Mouse (Mus musculus) kidney, embryonic 16.5 days (tissue): ENCODE data around the gene Spata25. TPM values are rescaled to one million over a fixed set of nuclear protein-coding genes. Genes with fewer than 3 reads are reported as not detected.
A peak's percentile ranks its signal among the peaks of the same experiment; 100 is the strongest.

Experiments used
- ATAC-seq: fragments of 200-750 bp; cut with Nextera tagmentation; 2 replicates; pipeline ENCODE4 v1.8.0; 2017; ENCODE audit warnings: moderate TSS enrichment; ENCODE audit not compliant: low FRiP score, low TSS enrichment
- H3K27ac ChIP-seq: fragments of 300-500 bp; sonication (generic); 2 replicates; pipeline ENCODE4 v1.5.1; 2014; ENCODE audit warnings: low read length
- H3K27me3 ChIP-seq: fragments of 300-500 bp; sonication (generic); 2 replicates; pipeline ENCODE4 v1.6.1; 2014; ENCODE audit warnings: low read length, control low read depth, mixed read lengths; ENCODE audit not compliant: insufficient read depth
- H3K36me3 ChIP-seq: fragments of 300-500 bp; sonication (generic); 2 replicates; pipeline ENCODE4 v1.6.1; 2014; ENCODE audit warnings: low read length, control low read depth, mixed read lengths; ENCODE audit not compliant: insufficient read depth
- H3K4me1 ChIP-seq: fragments of 300-500 bp; sonication (generic); 2 replicates; pipeline ENCODE4 v1.6.1; 2014; ENCODE audit warnings: low read length, control low read depth, mixed read lengths; ENCODE audit not compliant: insufficient read depth
- H3K4me2 ChIP-seq: fragments of 300-500 bp; sonication (generic); replicated peaks from 2 replicates; pipeline ENCODE4 v1.6.1; 2014; ENCODE audit warnings: low read depth, low read length
- H3K4me3 ChIP-seq: fragments of 300-500 bp; sonication (generic); 2 replicates; pipeline ENCODE4 v1.5.1; 2014; ENCODE audit warnings: mild to moderate bottlenecking, low read length
- H3K9ac ChIP-seq: fragments of 300-500 bp; sonication (generic); replicated peaks from 2 replicates; pipeline ENCODE4 v1.6.1; 2014; ENCODE audit warnings: low read length
- H3K9me3 ChIP-seq: fragments of 300-500 bp; sonication (generic); 2 replicates; pipeline ENCODE4 v1.6.1; 2016; ENCODE audit warnings: low read length, control low read depth
- WGBS: fragments of 180-500 bp; shearing (Covaris S2); extraction: QIAGEN DNeasy Blood & Tissue Kit; methylation state at CpG from one replicate; pipeline ENCODE4 v1.1.7; 2014; 5-methylcytosine and 5-hydroxymethylcytosine counted together
- polyA plus RNA-seq: library from polyadenylated mRNA; unstranded; fragments of >200 nt; fragmentation: Nextera tagmentation; extraction: Ambion mirVana; gene quantifications from 2 replicates; pipeline ENCODE4 v1.2.1, GENCODE M21; 2015

Gene Spata25
- polyA plus RNA-seq, 1 experiment from 2014 or later: not detected

GRCm38 (mm10) chr2:164787032-164787431 lies 41.3 kb downstream of the Spata25 start:
- H3K27ac ChIP-seq: no peak overlapping the region
- H3K4me3 ChIP-seq: peak overlapping the region; percentile 69
- H3K27me3 ChIP-seq: no peaks in the 10 kb centered on the region
- H3K9me3 ChIP-seq: no peaks in the 10 kb centered on the region
- ATAC-seq: no peak
- WGBS: 85% methylated on average over 3 of the region's 3 CpGs
- H3K9ac ChIP-seq: peak overlapping the region; percentile 85
- peaks cover 12% of the 10 kb centered on the region; the same call in 1 of the 2 replicates for H3K36me3 ChIP-seq
- peaks cover 25% of the 10 kb centered on the region for H3K4me1 ChIP-seq
- peak overlapping the region; percentile 88 for H3K4me2 ChIP-seq

GRCm38 (mm10) chr2:164786388-164786885 lies 41.9 kb downstream of the Spata25 start:
- Histone ChIP-seq H3K4me1 (peaks cover 25% of the 10 kb centered on the region), H3K27me3 (no peaks in the 10 kb centered on the region), H3K9me3 (no peaks in the 10 kb centered on the region), H3K27ac (peak overlapping the region; percentile 91; the same call in 1 of the 2 replicates), H3K4me3 (peak overlapping the region; percentile 69), H3K36me3 (peaks cover 6% of the 10 kb centered on the region; the same call in 1 of the 2 replicates), H3K9ac (peak overlapping the region; percentile 85), H3K4me2 (peak overlapping the region; percentile 88)
- 7% methylated on average over 15 of the region's 15 CpGs for WGBS
- ATAC-seq: no peak; the same call in none of the 2 replicates

GRCm38 (mm10) chr2:164785481-164786387 lies 42.6 kb downstream of the Spata25 start, which contains the start of gene Snx21:
TSS of gene Snx21 (plus strand) at chr2:164785823.
- H3K4me2 ChIP-seq: peak within 1 kb of the TSS; percentile 88
- H3K4me1 ChIP-seq: peaks cover 25% of the 10 kb centered on the region
- no peaks in the 10 kb centered on the region for H3K9me3 ChIP-seq
- peak within 1 kb of the TSS; percentile 85 for H3K9ac ChIP-seq
- no peaks in the 10 kb centered on the region for H3K27me3 ChIP-seq
- ATAC-seq: peak; percentile 94
- peak within 1 kb of the TSS; percentile 69 for H3K4me3 ChIP-seq
- peaks cover 3% of the 10 kb centered on the region; the same call in 1 of the 2 replicates for H3K36me3 ChIP-seq
- H3K27ac ChIP-seq: peak within 1 kb of the TSS; percentile 91
- WGBS: under 1% methylated on average over 80 of the region's 89 CpGs

GRCm38 (mm10) chr2:164784869-164785420 lies 43.4 kb downstream of the Spata25 start:
- Histone ChIP-seq H3K27me3 (no peaks in the 10 kb centered on the region), H3K36me3 (peaks cover 3% of the 10 kb centered on the region; the same call in 1 of the 2 replicates), H3K4me1 (peaks cover 25% of the 10 kb centered on the region), H3K4me2 (peak overlapping the region; percentile 88), H3K27ac (peak overlapping the region; percentile 91), H3K9me3 (no peaks in the 10 kb centered on the region), H3K9ac (peak overlapping the region; percentile 85), H3K4me3 (peak overlapping the region; percentile 69)
- 3% methylated on average over 7 of the region's 7 CpGs for WGBS
- no peak for ATAC-seq

DNA sequence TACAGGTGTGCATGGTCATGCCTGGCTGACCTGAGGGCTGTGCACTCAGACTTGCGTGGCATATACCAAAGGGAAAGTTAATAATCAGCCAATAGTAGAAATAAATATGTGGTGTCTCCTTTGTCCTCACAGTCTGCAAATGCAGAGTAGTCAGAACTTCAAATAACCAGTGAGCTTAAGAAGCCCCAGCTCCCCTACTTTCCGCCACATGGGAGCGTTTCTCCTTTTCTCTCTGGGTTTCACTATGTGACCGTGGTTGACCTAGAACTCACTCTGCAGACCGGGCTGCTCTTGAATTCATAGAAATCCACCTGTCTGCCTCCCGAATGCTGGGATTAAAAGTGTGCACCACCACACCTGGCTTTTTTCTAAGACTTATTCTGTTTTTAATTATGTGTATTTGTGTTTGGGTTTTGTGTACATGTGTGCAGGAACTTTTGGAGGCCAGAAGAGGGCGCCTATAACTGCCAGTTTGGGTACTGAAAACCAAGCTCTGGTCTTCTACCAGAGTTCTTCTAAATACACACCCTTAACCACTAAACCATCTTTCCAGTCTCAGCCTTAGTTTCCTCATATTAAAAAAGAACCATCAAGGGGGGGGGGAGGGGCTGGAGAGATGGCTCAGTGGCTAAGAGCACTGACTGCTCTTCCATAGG lies 44.3 kb downstream of the Spata25 start:
- H3K4me3 ChIP-seq: no peak overlapping the region
- no peaks in the 10 kb centered on the region for H3K27me3 ChIP-seq
- H3K9ac ChIP-seq: no peak overlapping the region
- WGBS: 66% methylated on average over 7 of the region's 7 CpGs
- H3K4me1 ChIP-seq: peaks cover 25% of the 10 kb centered on the region
- H3K36me3 ChIP-seq: peaks cover 1% of the 10 kb centered on the region; the same call in 1 of the 2 replicates
- H3K27ac ChIP-seq: no peak overlapping the region
- no peaks in the 10 kb centered on the region for H3K9me3 ChIP-seq
- ATAC-seq: no peak
- no peak overlapping the region for H3K4me2 ChIP-seq

DNA sequence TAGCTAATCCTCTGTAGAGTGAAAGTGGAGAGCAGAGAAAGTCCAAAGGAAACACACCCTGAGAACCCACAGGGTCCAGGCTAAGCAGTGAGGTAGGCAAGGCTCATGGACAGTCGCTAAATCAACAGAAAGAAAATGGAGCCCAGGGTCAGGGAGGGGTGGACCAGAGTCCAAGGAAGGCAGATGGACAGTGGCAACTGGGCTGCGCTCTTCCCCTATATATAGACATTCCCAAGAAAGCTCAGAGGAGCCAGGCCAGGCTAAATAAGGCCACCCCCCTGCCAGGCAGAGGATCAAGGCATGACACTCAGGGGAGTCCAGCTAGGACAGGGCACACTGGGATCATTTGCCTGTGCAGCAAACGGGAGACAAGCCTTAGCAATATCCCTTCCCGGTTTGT lies 46.5 kb downstream of the Spata25 start:
- H3K36me3 ChIP-seq: no peaks in the 10 kb centered on the region
- H3K9ac ChIP-seq: no peak overlapping the region
- no peak overlapping the region for H3K27ac ChIP-seq
- 62% methylated on average over 4 of the region's 4 CpGs for WGBS
- peaks cover 15% of the 10 kb centered on the region for H3K4me1 ChIP-seq
- H3K27me3 ChIP-seq: no peaks in the 10 kb centered on the region
- H3K9me3 ChIP-seq: no peaks in the 10 kb centered on the region
- ATAC-seq: no peak
- H3K4me3 ChIP-seq: no peak overlapping the region
- no peak overlapping the region for H3K4me2 ChIP-seq

- H3K36me3 ChIP-seq: no peaks in the 10 kb centered on the region
- peaks cover 4% of the 10 kb centered on the region for H3K4me1 ChIP-seq
- ATAC-seq: no peak
- WGBS: 59% methylated on average over 8 of the region's 8 CpGs
- H3K9me3 ChIP-seq: no peaks in the 10 kb centered on the region
- no peak within 1 kb of the TSS for H3K27ac ChIP-seq
- no peak within 1 kb of the TSS for H3K4me3 ChIP-seq
- no peaks in the 10 kb centered on the region for H3K27me3 ChIP-seq
- H3K4me2 ChIP-seq: no peak within 1 kb of the TSS
- no peak within 1 kb of the TSS for H3K9ac ChIP-seq
Measured at GRCm38 (mm10) chr2:164779481-164780086, 48.8 kb downstream of the Spata25 start, which contains the start of gene Tnnc2. TSS of gene Tnnc2 (minus strand) at chr2:164779967.

DNA sequence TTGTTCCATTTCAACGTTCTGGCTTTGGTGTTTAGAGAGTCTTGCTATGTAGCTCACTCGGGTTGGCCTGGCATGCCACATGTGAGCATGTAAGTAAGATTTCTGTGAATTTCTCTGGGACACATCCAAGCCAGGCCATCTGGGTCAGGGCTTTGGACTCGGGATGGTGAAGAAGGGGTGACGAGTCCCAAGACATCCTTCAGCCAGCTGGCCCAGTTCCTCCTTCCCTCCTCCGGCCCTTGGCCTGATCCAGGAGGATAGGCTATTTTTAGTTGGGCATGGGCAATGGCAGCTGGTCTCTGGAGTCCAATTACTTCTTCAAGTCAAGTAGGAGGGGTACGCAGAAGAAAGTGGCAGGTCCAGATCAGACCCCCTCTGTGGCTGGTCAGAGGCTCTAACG lies 49.5 kb downstream of the Spata25 start:
- no peaks in the 10 kb centered on the region for H3K4me1 ChIP-seq
- 79% methylated on average over 7 of the region's 7 CpGs for WGBS
- H3K4me2 ChIP-seq: no peak overlapping the region
- H3K4me3 ChIP-seq: no peak overlapping the region
- ATAC-seq: no peak
- no peaks in the 10 kb centered on the region for H3K9me3 ChIP-seq
- no peaks in the 10 kb centered on the region for H3K36me3 ChIP-seq
- H3K9ac ChIP-seq: no peak overlapping the region
- no peak overlapping the region for H3K27ac ChIP-seq
- H3K27me3 ChIP-seq: no peaks in the 10 kb centered on the region

GRCm38 (mm10) chr2:164778015-164778287 lies 50.4 kb downstream of the Spata25 start:
- H3K9ac ChIP-seq: no peak overlapping the region
- no peak for ATAC-seq
- no peak overlapping the region for H3K4me3 ChIP-seq
- H3K36me3 ChIP-seq: peaks cover 3% of the 10 kb centered on the region; the same call in 1 of the 2 replicates
- no peak overlapping the region for H3K4me2 ChIP-seq
- 94% methylated on average over 11 of the region's 11 CpGs for WGBS
- no peaks in the 10 kb centered on the region for H3K27me3 ChIP-seq
- no peaks in the 10 kb centered on the region for H3K4me1 ChIP-seq
- no peak overlapping the region for H3K27ac ChIP-seq
- H3K9me3 ChIP-seq: no peaks in the 10 kb centered on the region
